Mouse (Mus musculus) hindbrain, embryonic 16.5 days (tissue): ENCODE measurements around the gene Aldh3b2. TPM values are rescaled to one million over a fixed set of nuclear protein-coding genes. Genes with fewer than 3 reads are reported as not detected.
A peak's percentile ranks its signal among the peaks of the same experiment; 100 is the strongest.

Source experiments
- ATAC-seq: fragments of 200-750 bp; cut with Nextera tagmentation; 2 replicates; pipeline ENCODE4 v1.8.0; 2017; ENCODE audit warnings: moderate TSS enrichment, moderate library complexity
- H3K27ac ChIP-seq: fragments of 300-500 bp; sonication (generic); 2 replicates; pipeline ENCODE4 v1.5.1; 2014; ENCODE audit warnings: low read depth, mild to moderate bottlenecking, control low read depth, low read length, moderate library complexity
- H3K27me3 ChIP-seq: fragments of 300-500 bp; sonication (generic); replicated peaks from 2 replicates; pipeline ENCODE4 v1.6.1; 2014; ENCODE audit warnings: low read length; ENCODE audit not compliant: control insufficient read depth, insufficient read depth
- H3K36me3 ChIP-seq: fragments of 300-500 bp; sonication (generic); 2 replicates; pipeline ENCODE4 v1.6.1; 2014; ENCODE audit warnings: mild to moderate bottlenecking, low read length, moderate library complexity, mixed read lengths; ENCODE audit not compliant: control insufficient read depth, insufficient read depth
- H3K4me1 ChIP-seq: fragments of 300-500 bp; sonication (generic); 2 replicates; pipeline ENCODE4 v1.6.1; 2014; ENCODE audit warnings: low read depth, low read length; ENCODE audit not compliant: control insufficient read depth, insufficient read depth
- H3K4me2 ChIP-seq: fragments of 300-500 bp; sonication (generic); 2 replicates; pipeline ENCODE4 v1.6.1; 2014; ENCODE audit warnings: mild to moderate bottlenecking, low read length, control low read depth, moderate library complexity
- H3K4me3 ChIP-seq: fragments of 300-500 bp; sonication (generic); 2 replicates; pipeline ENCODE4 v1.5.1; 2014; ENCODE audit warnings: mild to moderate bottlenecking, low read length, control low read depth, moderate library complexity
- H3K9ac ChIP-seq: fragments of 300-500 bp; sonication (generic); 2 replicates; pipeline ENCODE4 v1.6.1; 2014; ENCODE audit warnings: low read depth, mild to moderate bottlenecking, control low read depth, low read length, moderate library complexity
- H3K9me3 ChIP-seq: fragments of 300-500 bp; sonication (generic); 2 replicates; pipeline ENCODE4 v1.6.1; 2014; ENCODE audit warnings: mild to moderate bottlenecking, low read length, moderate library complexity; ENCODE audit not compliant: control insufficient read depth
- WGBS: fragments of 180-500 bp; shearing (Covaris S2); extraction: QIAGEN DNeasy Blood & Tissue Kit; methylation state at CpG from one replicate; pipeline ENCODE4 v1.1.7; 2014; 5-methylcytosine and 5-hydroxymethylcytosine counted together
- polyA plus RNA-seq: library from polyadenylated mRNA; unstranded; fragments of >200 nt; fragmentation: Nextera tagmentation; extraction: Ambion mirVana; gene quantifications from 2 replicates; pipeline ENCODE4 v1.2.1, GENCODE M21; 2015

Aldh3b2 gene
- polyA plus RNA-seq, 1 experiment from 2014 or later: 0.66 TPM

DNA sequence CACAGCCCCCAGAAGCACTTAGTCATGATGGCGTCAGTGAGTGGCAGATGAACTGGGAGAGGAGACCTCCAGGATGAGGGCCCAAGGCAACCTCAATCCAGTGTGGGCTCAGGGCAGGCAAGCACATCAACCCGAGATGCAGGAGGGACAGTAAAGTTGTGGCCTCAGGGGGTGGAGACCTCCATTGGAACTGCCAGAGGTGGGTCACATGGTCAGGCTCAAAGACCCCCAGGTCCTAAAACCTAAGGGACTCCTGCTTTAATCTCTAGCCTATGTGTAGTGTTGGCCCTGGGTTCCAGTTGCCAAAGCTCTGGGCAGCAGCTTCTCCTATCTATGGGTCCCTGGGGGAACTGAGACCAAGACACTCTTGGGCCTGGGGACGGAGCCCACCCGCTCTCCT is 43.3 kb upstream of the Aldh3b2 start:
- Histone ChIP-seq H3K27me3 (no peaks in the 10 kb centered on the region), H3K4me2 (no peak overlapping the region), H3K4me3 (no peak overlapping the region), H3K9me3 (no peaks in the 10 kb centered on the region), H3K27ac (peak overlapping the region; percentile 36; the same call in 1 of the 2 replicates), H3K9ac (no peak overlapping the region), H3K4me1 (peaks cover 13% of the 10 kb centered on the region), H3K36me3 (no peaks in the 10 kb centered on the region)
- ATAC-seq: peak; percentile 3; the same call in 1 of the 2 replicates
- 68% methylated on average over 4 of the region's 4 CpGs for WGBS

DNA sequence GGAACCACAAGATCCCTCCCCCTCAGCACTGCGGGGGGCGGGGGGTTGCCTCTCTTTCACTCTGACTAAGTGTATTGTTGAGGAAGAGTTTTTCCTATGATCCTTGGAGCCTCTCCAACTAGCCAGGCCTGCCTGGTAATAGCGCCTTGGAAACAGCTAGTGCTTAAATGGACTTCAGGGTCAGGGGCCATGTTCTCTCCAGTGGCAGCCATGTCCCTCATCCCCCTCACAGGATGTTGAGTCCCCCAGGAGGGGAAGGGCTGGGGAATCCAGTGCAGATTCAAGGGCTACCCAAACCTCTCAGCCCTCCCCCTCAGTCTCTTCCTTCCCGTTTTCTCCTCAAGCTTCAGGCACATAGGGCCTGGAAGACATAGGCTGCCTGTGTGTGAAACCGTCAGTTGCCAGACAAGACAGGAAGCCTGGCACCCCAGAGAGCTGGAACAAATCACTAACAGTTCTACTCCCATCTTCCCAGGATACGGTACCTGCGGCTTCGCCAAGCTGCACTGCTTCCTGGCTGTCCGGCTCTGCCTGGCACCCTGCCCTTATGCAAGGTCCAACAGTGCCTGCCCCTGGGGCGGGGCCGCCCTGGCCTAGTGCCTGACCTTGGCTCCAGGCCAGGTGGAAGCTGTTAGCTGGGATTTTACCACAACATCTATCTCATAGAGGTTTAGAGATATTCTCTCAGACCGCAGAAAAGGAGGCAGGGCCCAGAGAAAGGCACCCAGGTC is 42.8 kb upstream of the Aldh3b2 start, which contains the start of gene Aldh3b1:
Aldh3b1 (minus strand) TSS at position 598 of the 731 bp plus-strand sequence.
- peak within 1 kb of the TSS; percentile 36 for H3K27ac ChIP-seq
- no peaks in the 10 kb centered on the region for H3K27me3 ChIP-seq
- WGBS: 35% methylated on average over 12 of the region's 12 CpGs
- peak; percentile 88 for ATAC-seq
- H3K4me3 ChIP-seq: no peak within 1 kb of the TSS
- peak within 1 kb of the TSS; percentile 1; the same call in 1 of the 2 replicates for H3K4me2 ChIP-seq
- H3K36me3 ChIP-seq: no peaks in the 10 kb centered on the region
- no peaks in the 10 kb centered on the region for H3K9me3 ChIP-seq
- no peak within 1 kb of the TSS for H3K9ac ChIP-seq
- peaks cover 13% of the 10 kb centered on the region for H3K4me1 ChIP-seq

DNA sequence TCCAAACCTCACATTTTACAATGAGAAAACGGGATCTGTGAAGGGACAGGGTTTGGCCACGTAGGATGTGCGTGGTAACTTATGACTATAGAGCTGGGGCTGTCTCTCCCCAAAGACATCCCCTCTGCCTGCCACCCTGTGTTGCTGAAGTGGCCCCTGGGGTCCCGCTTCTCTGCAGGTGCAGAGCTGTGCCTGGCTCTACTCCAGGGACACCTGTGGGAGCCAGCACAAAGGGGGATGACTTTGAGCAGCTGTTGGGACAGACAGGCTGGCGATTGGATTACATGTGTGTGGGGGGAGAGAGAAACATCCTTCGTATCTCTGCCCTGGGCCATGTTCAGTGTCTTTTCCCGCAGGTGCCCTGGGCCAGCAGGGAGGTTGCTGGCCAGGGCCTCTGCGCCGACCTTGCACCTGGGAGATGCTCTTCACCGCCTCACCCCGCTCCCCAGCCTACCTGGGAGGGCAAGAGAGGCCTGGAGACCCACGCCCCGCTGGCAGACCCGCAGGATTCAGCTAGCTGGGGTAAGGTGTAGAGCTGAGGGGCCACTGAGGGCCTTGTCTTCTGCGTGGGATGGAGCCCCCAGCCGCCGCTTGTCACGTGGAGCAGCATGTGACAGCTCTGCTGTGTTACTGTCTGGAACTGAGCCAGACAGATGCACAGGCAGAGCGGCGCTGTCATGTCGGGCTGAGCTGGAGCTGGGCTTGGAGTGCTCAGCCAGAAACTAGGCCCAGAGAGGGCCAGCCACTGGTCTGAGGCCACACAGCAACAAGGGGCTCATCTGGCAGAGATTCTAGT is 41.7 kb upstream of the Aldh3b2 start:
- Histone ChIP-seq H3K4me2 (no peak overlapping the region), H3K9me3 (no peaks in the 10 kb centered on the region), H3K4me1 (peaks cover 14% of the 10 kb centered on the region), H3K27me3 (peaks cover 2% of the 10 kb centered on the region; the same call in 1 of the 2 replicates), H3K27ac (peak overlapping the region; percentile 36), H3K4me3 (no peak overlapping the region), H3K9ac (no peak overlapping the region), H3K36me3 (no peaks in the 10 kb centered on the region)
- WGBS: 64% methylated on average over 21 of the region's 21 CpGs
- no peak for ATAC-seq

DNA sequence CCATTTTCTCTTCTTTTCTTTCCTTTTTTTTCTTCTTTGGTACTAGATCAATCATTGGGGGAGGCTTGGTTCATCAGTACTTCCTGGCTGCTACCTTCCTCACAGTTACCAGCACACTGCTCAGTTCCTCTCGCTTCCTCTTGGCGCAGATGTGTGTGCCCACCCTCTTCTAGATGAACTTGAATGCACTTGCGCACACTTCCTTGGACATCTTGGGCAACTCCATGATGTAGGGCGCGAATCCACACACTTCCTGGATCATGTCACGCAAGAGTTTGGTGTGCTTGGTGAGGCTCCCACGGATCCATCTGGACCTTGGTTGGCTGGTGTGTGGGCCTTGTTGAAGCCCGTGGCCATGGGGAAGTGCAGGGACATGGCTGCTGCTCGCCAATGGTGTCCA is 40.4 kb upstream of the Aldh3b2 start:
- no peak overlapping the region for H3K27ac ChIP-seq
- no peak for ATAC-seq
- H3K36me3 ChIP-seq: no peaks in the 10 kb centered on the region
- H3K9ac ChIP-seq: no peak overlapping the region
- H3K4me1 ChIP-seq: peaks cover 22% of the 10 kb centered on the region
- no peak overlapping the region for H3K4me2 ChIP-seq
- peaks cover 5% of the 10 kb centered on the region for H3K27me3 ChIP-seq
- H3K9me3 ChIP-seq: no peaks in the 10 kb centered on the region
- WGBS: 90% methylated on average over 9 of the region's 9 CpGs
- no peak overlapping the region for H3K4me3 ChIP-seq

DNA sequence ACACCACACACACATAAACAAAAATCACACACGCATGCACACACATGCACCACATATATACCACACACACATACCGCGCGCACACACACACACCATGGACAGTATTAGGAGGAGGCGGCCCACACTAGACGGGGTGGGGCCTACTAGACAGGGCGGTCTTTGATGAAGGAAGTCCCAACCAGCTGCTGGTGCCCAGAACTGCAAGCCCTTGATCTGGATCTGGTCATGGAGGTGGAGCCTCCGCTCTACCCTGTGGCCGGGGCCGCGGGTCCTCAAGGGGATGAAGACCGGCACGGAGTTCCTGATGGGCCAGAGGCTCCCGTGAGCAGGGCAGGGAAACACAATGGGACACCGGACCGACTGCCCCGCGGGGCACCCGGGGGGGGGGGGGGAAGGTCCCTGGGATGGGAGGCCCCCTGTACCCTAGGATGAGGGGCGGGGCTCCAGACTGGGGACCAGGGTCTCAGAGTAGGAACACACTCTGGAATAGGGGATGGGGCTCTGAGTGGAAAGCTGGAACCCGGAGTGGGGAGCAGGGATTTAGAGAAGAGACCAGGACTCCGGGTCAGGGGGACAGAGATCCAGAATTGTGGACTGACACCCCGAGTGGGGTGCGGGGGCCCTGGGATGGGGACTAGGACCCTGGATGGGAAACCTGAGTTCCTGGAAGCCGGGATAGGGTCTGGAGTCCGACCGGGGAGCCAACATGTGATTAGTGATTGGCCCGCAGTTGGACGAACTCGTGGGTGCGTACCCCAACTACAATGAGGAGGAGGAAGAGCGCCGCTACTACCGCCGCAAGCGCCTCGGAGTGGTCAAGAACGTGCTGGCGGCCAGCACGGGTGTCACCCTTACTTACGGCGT is 36.9 kb upstream of the Aldh3b2 start, which contains the start of gene Unc93b1:
Unc93b1 (plus strand) TSS at position 155 of the 864 bp plus-strand sequence.
- H3K27ac ChIP-seq: no peak within 1 kb of the TSS
- H3K4me2 ChIP-seq: peak within 1 kb of the TSS; percentile 79
- ATAC-seq: peak; percentile 70
- H3K4me1 ChIP-seq: peaks cover 14% of the 10 kb centered on the region
- H3K27me3 ChIP-seq: peaks cover 5% of the 10 kb centered on the region
- H3K9ac ChIP-seq: peak within 1 kb of the TSS; percentile 59
- no peaks in the 10 kb centered on the region for H3K36me3 ChIP-seq
- H3K4me3 ChIP-seq: peak within 1 kb of the TSS; percentile 43
- no peaks in the 10 kb centered on the region for H3K9me3 ChIP-seq
- 9% methylated on average over 36 of the region's 42 CpGs for WGBS

DNA sequence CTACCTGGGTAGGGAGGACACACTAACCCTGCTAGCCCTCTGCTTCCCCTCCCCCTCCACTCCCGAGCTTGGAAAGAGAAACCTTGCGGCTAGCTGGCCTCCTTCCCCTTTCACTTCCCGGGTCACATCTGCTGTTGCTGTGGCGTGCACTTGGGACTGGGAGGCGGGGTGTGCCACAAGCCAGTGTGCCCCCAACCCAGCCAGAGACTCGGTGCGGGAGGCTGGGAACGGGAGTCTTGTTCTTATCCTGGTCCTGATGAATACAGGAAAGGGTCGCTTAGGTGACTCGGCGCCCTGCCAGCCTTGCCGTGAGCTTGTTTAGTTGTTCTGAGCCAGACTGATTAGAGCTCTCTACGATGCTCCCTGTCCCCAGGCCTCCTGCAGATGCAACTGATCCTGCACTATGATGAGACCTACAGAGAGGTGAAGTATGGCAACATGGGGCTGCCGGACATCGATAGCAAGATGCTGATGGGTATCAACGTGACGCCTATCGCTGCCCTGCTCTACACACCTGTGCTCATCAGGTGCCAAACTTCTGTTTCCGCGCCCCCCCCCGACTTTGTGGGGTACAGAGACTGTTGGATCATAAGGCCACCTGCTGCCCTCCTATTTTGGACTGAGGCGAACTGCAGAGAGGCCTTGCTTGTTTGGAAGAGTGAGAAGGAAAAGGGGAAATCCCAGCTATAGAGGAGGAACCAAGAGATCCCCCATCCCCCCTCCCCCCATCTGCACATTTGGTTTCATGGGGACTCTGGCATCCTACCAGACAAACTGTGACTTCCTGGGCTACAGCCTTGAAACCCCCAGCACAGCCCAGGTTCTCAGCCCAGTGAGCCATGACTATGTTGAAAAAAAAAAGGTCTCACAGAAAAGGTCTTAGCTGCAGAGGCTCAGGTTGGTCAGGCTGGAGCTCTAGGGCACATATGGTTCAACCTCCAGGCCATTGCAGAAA is 36.0 kb upstream of the Aldh3b2 start:
- peaks cover 9% of the 10 kb centered on the region for H3K4me1 ChIP-seq

DNA sequence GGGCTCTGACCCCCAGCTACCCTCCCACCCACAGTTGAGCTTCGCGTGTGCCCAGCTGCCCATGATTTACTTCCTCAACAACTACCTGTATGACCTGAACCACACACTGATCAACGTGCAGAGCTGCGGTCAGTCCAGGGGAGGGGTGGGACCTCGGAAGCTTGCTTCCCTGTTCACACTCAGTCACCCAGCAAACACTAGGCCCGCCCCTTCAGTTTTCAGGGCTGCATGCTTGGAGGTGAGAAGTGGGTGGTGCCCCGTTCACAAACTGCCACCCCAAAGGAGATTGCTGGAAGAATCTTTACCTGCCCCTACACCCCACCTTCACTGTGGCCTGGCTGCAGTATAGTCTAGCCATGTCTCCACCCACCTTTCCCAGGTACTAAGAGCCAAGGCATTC is 29.8 kb upstream of the Aldh3b2 start:
- Histone ChIP-seq H3K27me3 (peaks cover 3% of the 10 kb centered on the region; the same call in 1 of the 2 replicates), H3K27ac (no peak overlapping the region), H3K9ac (no peak overlapping the region), H3K4me2 (no peak overlapping the region), H3K4me1 (no peaks in the 10 kb centered on the region), H3K4me3 (no peak overlapping the region), H3K36me3 (no peaks in the 10 kb centered on the region), H3K9me3 (no peaks in the 10 kb centered on the region)
- 79% methylated on average over 7 of the region's 7 CpGs for WGBS
- no peak for ATAC-seq

More for the DNA sequence above, 36.0 kb upstream of the Aldh3b2 start:
- peaks cover 5% of the 10 kb centered on the region for H3K27me3 ChIP-seq
- H3K27ac ChIP-seq: no peak overlapping the region
- H3K4me3 ChIP-seq: peak overlapping the region; percentile 43
- H3K9ac ChIP-seq: peak overlapping the region; percentile 59
- H3K4me2 ChIP-seq: peak overlapping the region; percentile 79
- ATAC-seq: 0 out of 2 replicates have a peak, but pooled peaks have one; percentile 24
- no peaks in the 10 kb centered on the region for H3K36me3 ChIP-seq
- H3K9me3 ChIP-seq: no peaks in the 10 kb centered on the region
- WGBS: 8% methylated on average over 22 of the region's 22 CpGs
